Mouse (Mus musculus): ENCODE data around the gene 0610010K14Rik.

The 0610010K14Rik gene

DNA sequence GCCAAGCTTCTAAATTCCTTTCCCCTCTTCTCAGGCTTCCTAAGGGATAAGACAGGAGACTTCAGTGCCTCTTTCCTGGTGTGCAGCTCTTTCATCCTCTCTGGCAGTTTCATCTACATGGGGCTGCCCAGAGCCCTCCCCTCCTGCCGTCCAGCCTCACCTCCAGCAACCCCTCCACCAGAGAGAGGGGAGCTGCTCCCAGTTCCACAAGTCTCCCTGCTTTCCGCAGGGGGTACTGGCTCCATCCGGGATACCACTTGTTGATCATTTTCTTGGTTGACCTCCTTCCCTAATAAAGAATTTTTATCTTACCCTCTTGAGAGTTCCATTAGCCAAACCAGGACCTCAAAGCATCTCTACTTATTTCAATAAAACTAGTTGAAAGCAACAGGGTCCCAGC lies 21.6 kb downstream of the 0610010K14Rik start:
- no peak for DNase-seq (ENCODE audit: low read depth, low spot score)

DNA sequence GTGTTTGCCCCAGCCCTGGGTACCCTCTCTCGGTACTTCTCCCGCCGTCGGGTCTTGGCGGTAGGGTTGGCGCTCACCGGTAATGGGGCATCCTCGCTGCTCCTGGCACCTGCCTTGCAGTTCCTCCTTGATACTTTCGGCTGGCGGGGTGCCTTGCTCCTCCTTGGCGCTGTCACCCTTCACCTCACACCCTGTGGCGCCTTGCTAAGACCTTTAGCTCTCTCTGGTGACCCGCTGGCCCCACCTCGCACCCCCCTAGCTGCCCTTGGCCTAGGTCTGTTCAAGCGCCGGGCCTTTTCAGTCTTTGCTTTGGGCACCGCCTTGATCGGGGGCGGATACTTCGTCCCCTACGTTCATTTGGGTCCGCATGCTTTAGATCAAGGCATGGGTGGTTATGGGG lies 22.4 kb downstream of the 0610010K14Rik start:
- no peak for DNase-seq (ENCODE audit: low read depth, low spot score)

- no peak for DNase-seq (ENCODE audit: low read depth, low spot score)
These were observed 22.9 kb downstream of the 0610010K14Rik start for GRCm38 (mm10) chr11:70214856-70215209.

DNA sequence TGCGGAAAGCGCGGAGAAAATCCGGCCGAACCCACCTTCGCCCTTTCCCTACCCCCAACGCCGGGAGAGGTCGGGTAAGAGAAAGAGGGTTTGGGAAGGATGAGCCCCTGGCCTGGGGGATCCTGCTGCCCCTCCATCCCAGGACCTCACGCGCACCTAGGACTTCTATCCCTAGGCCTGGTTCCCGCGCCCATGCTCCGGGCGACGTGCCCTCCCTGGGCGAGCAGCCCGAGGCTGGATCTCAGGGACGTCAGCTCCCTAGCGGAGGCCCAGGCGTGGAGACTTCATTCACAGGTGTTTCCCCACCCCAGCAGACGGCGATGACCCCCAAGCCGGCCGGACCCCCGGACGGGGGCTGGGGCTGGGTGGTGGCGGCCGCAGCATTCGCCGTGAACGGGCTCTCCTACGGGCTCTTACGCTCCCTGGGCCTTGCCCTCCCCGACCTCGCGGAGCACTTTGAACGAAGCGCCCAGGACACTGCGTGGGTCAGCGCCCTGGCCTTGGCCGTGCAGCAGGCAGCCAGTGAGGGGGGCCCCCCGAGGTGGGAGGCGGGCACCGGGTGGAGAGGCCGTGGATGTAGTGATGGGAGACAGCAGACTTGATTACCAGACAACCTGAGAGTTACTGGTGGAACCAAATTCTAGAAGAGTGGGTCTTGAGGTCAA lies 23.4 kb downstream of the 0610010K14Rik start:
- DNase-seq (ENCODE audit: low read depth, low spot score), result no peak

DNA sequence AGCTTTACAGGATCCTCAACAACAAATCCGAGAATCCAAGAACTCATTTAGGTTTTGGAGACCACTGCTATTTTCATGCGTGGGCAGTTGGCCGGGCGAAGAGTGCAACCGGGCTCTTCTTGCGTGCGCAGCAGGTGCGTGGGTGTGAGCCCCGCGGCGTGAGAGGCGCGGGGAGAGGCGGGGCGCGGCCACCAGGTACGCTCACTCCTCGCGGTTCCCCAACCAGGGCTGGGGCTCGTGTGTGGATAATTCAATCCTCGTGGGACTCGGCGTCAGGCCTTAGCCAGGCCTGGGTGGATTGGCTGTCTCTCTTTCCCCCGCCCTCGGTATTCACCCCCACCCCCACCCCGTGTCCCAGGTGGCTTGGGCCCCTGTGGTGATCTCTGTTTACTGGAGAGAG lies 24.0 kb downstream of the 0610010K14Rik start:
- no peak for DNase-seq (ENCODE audit: low read depth, low spot score)

- peak; percentile 63 for DNase-seq (ENCODE audit: low read depth, low spot score)
These were observed 24.8 kb downstream of the 0610010K14Rik start for GRCm38 (mm10) chr11:70212896-70213295.

DNA sequence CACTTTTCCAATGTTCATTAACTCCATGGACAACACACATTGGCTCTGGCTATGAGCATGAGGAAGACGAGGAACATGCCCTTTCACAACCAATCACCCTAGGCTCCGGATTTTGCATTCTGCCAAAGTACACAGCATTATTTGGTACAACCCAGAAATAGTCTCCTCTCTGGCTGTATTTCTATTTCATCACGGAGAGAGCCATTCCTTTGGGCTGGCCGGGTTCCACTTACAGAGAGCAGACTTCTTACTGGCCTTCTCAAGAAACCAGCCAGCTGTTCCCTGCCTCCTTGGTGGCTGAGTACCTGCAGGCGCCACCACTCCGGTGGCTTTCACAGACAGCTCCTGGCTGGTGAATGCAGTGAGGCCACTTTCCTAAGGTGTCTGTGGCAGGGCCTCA lies 25.3 kb downstream of the 0610010K14Rik start, which contains the start of gene Slc16a11:
Gene Slc16a11, plus strand, starts transcription at position 330 of the 400 bp plus-strand sequence.
- DNase-seq (ENCODE audit: low read depth, low spot score), result no peak

DNA sequence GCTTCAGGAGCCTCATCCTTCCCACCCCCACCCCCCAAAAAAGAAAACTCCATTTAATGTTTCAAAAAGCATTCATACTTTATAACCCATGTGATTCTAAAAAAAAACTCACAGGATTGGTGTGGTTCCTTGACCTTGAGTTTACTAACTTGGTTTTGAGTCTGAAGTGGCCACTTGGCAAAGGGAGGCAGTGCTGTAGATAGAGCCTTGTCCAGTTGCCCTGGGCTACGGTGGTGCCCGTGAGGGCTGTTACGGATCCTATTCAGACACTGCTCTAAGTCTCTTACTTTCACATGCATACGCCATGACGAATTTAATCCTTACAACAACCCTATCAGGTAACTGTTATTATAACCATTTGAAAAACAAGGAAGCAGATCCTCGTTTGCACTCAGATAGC lies 25.7 kb downstream of the 0610010K14Rik start:
- DNase-seq (ENCODE audit: low read depth, low spot score), result no peak

DNA sequence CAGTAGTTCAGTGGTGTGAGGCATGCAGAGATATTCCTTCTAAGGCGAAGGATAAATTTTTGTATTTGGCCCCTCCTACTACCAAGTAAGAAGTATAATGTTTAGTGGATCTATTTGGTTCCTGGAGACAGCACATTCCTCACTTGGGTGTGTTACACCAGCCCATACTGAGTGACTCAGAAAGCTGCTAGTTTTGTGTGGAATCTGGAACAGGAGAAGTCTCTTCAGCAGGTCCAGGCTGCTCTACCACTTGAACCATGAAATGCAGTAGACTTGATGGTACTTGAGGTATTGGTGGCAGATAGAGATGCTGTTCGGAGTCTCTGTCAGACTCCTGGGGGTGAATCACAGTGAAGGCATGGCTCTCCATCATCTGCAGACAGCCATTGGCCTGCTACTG lies 27.0 kb downstream of the 0610010K14Rik start:
- no peak for DNase-seq (ENCODE audit: low read depth, low spot score)

DNA sequence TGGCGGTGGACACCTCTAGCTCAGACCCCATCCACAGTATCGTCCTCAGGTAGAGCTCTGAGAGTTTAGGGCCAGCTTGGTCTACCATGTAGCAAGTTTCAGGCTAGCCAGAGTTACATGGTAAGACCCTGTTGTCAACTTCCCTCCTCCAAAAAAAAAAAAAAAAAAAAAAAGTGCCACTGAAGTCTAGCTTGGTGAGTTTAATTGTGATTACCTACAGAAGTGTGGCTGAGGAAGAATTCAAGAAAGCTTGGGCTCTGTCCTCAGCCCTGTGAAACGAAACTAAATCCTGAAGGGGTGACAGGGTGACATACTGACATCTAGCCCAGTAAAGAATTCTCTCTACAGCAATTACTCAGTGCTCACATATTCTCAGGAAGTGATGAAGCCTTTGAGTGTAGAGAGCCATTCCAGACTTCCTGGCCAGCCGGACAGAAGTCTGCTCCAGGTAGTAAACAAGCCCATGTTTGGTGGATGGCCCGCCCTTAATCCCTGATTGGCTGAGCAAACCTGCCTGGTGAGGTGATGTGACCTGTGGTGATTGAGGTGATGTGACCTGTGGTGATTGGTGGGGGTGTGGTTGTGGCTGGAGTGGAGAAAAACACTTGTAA lies 28.8 kb downstream of the 0610010K14Rik start:
- no peak for DNase-seq (ENCODE audit: low read depth, low spot score)

GRCm38 (mm10) chr11:70207283-70207682 lies 30.4 kb downstream of the 0610010K14Rik start:
- no peak for DNase-seq (ENCODE audit: low read depth, low spot score)

DNA sequence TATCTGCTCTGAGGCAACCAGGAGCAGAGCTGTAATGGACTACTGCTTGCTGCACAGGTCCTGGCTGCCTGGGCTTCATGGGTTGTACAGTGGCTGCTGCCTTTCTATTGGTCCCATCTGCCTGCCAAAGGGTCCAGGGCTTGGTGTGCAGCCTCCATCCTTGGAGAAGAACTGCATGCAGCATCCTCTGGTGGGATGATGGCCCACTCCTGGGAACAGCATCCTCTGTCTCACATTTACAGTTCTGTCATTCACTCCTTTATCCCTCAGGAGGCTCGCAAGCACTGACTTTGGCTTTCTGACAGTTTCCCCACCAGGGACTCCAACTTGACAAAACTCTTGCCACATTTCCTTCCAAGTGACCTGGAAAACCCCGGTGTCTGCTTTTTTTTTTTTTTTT lies 30.9 kb downstream of the 0610010K14Rik start:
- DNase-seq (ENCODE audit: low read depth, low spot score), result no peak

DNA sequence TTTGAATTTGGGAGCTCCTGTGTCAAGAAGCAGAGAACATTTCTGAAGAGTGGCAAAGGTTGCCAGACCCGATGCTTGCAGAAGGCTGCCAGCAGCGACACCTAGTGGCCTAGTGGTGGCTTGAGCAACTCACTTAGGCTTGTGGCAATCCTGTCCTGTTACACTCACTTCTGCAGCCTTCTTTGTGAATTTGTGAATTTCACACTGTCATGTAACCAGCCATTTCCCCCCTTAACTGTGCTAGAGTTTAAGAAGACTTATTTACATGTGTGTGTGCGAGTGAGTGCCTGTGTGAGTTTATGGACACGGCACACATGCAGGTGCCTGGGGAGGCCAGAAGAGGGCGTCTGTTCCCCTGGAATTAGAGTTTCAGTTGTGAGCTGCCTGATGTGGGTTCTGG lies 36.0 kb downstream of the 0610010K14Rik start:
- DNase-seq (ENCODE audit: low read depth, low spot score), result peak; percentile 83

DNA sequence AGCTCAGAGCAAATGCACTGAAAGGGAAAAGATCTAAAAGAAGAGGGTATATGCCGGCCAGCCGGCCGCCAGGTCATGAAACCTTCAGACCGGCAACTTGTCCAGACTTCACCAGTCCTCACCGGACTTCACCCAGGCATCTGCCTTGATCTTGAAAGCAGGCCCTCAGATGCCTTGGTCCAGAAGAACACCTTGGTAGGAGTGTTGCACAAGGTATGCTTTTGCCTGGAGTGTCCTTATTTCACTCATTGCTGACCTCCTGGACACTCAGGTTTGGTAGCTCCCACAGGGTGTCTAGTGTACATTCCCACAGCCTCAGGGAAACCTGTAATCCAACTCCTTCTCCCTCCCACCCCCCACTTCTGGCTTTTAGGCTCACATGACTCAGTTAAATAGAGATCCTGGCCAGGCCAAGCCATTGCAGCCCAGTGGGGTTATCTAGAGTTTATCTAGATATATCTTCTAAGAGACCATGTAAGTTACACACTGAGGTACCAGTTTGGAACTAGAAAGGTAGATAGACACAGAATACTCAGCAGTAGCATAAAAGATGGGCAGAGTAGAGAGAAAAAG lies 37.6 kb downstream of the 0610010K14Rik start:
- DNase-seq (ENCODE audit: low read depth, low spot score), result no peak

GRCm38 (mm10) chr11:70199107-70199506 lies 38.6 kb downstream of the 0610010K14Rik start:
- no peak for DNase-seq (ENCODE audit: low read depth, low spot score)

- DNase-seq (ENCODE audit: low read depth, low spot score), result no peak
These were observed 39.4 kb downstream of the 0610010K14Rik start for GRCm38 (mm10) chr11:70198332-70198731.

- DNase-seq (ENCODE audit: low read depth, low spot score), result no peak
These were observed 44.1 kb downstream of the 0610010K14Rik start for GRCm38 (mm10) chr11:70193354-70194285.

GRCm38 (mm10) chr11:70192157-70192556 lies 45.6 kb downstream of the 0610010K14Rik start:
- DNase-seq (ENCODE audit: low read depth, low spot score), result no peak

GRCm38 (mm10) chr11:70191188-70191587 lies 46.5 kb downstream of the 0610010K14Rik start:
- DNase-seq (ENCODE audit: low read depth, low spot score), result no peak

GRCm38 (mm10) chr11:70189319-70190134 lies 48.2 kb downstream of the 0610010K14Rik start:
- DNase-seq (ENCODE audit: low read depth, low spot score), result no peak

All from forelimb bud, embryonic 11.5 days (tissue).